Mouse (Mus musculus) testis, adult 2 months (tissue): ENCODE measurements at regions not wholly inside any gene's neighbourhood (a gene's known extent, or its start where the extent isn't known, plus 50 kb on each side); places are given as distances from the start of the nearest gene placed in this dataset.
"Not testable (repeated sequence)": the region's sequence is repeated elsewhere in the genome, so short reads cannot be mapped to it uniquely, and the experiment has no call there.

Experiments used
- H3K27ac ChIP-seq: fragments of 200-500 bp; 2 replicates; pipeline ENCODE4 v1.5.1; 2012; ENCODE audit warnings: low read depth, low read length; ENCODE audit not compliant: control insufficient read depth, insufficient read depth
- H3K27me3 ChIP-seq: fragments of 200-500 bp; 2 replicates; pipeline ENCODE4 v1.6.1; 2012; ENCODE audit warnings: mild to moderate bottlenecking, low read length, moderate library complexity; ENCODE audit not compliant: control insufficient read depth, insufficient read depth
- H3K36me3 ChIP-seq: fragments of 200-500 bp; 2 replicates; pipeline ENCODE4 v1.6.1; 2012; ENCODE audit warnings: mild to moderate bottlenecking, low read length; ENCODE audit not compliant: control insufficient read depth, insufficient read depth
- H3K4me1 ChIP-seq: fragments of 200-500 bp; 2 replicates; pipeline ENCODE4 v1.6.1; 2012; ENCODE audit warnings: low read length; ENCODE audit not compliant: control insufficient read depth, insufficient read depth
- H3K4me3 ChIP-seq: fragments of 200-500 bp; 2 replicates; pipeline ENCODE4 v1.5.1; 2012; ENCODE audit warnings: low read depth, mild to moderate bottlenecking, low read length, moderate library complexity, mixed read lengths; ENCODE audit not compliant: control insufficient read depth
- CTCF ChIP-seq: fragments of 200-500 bp; IDR thresholded peaks from 2 replicates; pipeline ENCODE4 v1.5.1; 2012; ENCODE audit warnings: low read depth, mild to moderate bottlenecking, inconsistent platforms, low read length, moderate library complexity; ENCODE audit not compliant: control insufficient read depth, insufficient read depth, insufficient replicate concordance
- POLR2A ChIP-seq: fragments of 200-500 bp; IDR thresholded peaks from 2 replicates; pipeline ENCODE4 v1.6.1; 2012; ENCODE audit warnings: low read depth, mild to moderate bottlenecking, inconsistent platforms, low read length, moderate library complexity; ENCODE audit not compliant: control insufficient read depth

DNA sequence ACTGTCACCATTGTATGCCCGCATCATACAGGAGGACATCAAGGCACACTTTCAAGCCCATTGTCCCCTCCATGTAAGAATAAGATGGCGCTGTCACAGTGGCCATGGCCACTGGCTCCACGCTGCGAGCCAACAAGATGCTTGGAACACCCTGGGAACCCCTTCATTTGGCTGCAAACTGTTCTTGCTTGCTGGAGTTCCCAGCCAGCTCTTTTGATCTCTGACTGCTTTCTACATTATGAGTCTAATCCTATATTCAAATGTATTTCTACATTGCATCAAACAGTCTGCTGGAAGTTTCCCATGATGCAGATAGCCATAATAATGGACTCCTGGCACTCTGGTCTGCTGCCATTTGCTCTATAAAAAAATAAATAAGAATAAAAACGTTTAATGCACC is 131.6 kb upstream of the Irx2 start:
- Histone ChIP-seq H3K27ac (no peak overlapping the region), H3K4me1 (no peaks in the 10 kb centered on the region; the same call in 1 of the 2 replicates), H3K4me3 (no peak overlapping the region), H3K36me3 (no peaks in the 10 kb centered on the region), H3K27me3 (no peaks in the 10 kb centered on the region)
- TF ChIP-seq CTCF = no peak
- no peak for TF ChIP-seq POLR2A

DNA sequence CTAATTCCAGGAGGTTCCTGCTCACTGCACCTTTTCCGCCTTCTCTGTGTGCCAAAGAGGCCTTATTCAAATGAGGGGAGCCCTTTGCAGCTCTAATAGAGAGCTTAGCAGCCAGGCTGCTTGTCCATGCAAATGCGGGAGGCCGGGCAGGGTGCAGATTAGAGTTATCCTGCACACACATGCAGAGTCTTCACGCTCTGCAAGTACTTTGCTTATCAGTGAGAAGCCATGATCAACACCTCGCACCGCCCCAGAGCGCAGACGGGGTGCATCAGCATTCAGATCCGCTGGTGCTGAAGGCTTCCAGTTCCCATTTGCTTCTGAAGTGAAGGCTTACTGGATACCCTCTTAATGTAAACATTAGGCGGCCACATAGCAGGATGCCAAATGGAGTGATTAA is 131.1 kb upstream of the Irx2 start:
- Histone ChIP-seq H3K27ac (no peak overlapping the region), H3K36me3 (no peaks in the 10 kb centered on the region)
- TF ChIP-seq POLR2A (no peak), CTCF (no peak)

GRCm38 (mm10) chr13:72505954-72506353 is 122.7 kb upstream of the Irx2 start:
- no peaks in the 10 kb centered on the region for H3K4me1 ChIP-seq
- no peak for TF ChIP-seq POLR2A
- TF ChIP-seq CTCF = no peak

More for the DNA sequence above, 131.1 kb upstream of the Irx2 start:
- H3K27me3 ChIP-seq = no peaks in the 10 kb centered on the region
- H3K4me3 ChIP-seq = no peak overlapping the region
- no peaks in the 10 kb centered on the region; the same call in 1 of the 2 replicates for H3K4me1 ChIP-seq

DNA sequence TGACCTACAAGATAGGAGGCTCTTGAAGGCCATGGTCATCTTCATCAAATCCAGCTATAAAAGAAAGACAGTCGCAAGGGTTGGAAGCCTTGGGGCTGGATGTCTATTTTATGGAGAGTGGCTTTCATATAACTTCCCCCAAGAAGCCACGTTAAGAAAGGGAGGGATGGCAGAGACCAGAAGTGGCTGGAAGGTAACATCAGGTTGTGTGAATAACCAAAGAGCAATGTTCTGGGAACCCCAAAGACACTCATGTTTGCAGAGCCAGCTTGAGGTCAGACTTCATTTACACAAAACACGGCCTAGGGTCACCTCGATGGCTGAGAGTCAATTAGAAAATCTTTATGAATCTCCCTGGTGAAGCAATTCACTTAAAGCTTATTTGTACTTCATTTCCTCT is 90.0 kb upstream of the Irx2 start:
- no peak overlapping the region for H3K4me3 ChIP-seq
- H3K36me3 ChIP-seq = no peaks in the 10 kb centered on the region
- H3K4me1 ChIP-seq = no peaks in the 10 kb centered on the region
- TF ChIP-seq POLR2A (no peak), CTCF (no peak)
- H3K27me3 ChIP-seq = no peaks in the 10 kb centered on the region
- no peak overlapping the region for H3K27ac ChIP-seq

More at GRCm38 (mm10) chr13:72505954-72506353, 122.7 kb upstream of the Irx2 start:
- Histone ChIP-seq H3K27ac (no peak overlapping the region), H3K4me3 (no peak overlapping the region), H3K27me3 (no peaks in the 10 kb centered on the region), H3K36me3 (no peaks in the 10 kb centered on the region)

- H3K27me3 ChIP-seq = no peaks in the 10 kb centered on the region
- TF ChIP-seq CTCF (no peak), POLR2A (no peak)
- no peak overlapping the region for H3K4me3 ChIP-seq
- no peaks in the 10 kb centered on the region for H3K36me3 ChIP-seq
- no peak overlapping the region for H3K27ac ChIP-seq
- no peaks in the 10 kb centered on the region for H3K4me1 ChIP-seq
These were observed 86.9 kb upstream of the Irx2 start for GRCm38 (mm10) chr13:72541706-72542105.

DNA sequence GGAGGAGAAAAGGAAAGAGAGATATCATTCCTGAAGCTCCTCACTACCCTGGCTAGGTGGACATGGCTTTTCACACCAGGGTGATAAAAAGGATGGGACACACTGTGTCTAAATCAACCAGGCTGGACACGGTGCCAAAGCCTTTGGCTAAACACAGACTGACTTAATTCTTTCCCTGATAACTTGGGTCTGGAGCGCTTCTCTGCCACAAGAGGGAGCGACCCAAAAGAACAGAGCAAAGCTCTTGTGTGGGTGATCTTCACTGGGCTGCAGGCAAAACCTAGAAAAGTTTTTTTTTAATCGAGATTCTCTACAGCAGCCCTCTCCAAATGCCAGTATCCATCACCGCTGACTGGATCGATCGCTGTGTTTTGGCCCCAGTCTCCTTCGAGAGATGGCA is 70.7 kb upstream of the Irx2 start:
- Histone ChIP-seq H3K36me3 (no peaks in the 10 kb centered on the region), H3K4me1 (no peaks in the 10 kb centered on the region), H3K27me3 (no peaks in the 10 kb centered on the region), H3K27ac (no peak overlapping the region), H3K4me3 (no peak overlapping the region)
- no peak for TF ChIP-seq POLR2A
- no peak for TF ChIP-seq CTCF

GRCm38 (mm10) chr13:72571871-72572270 is 56.7 kb upstream of the Irx2 start:
- H3K4me3 ChIP-seq = no peak overlapping the region
- no peak overlapping the region for H3K27ac ChIP-seq
- H3K36me3 ChIP-seq = no peaks in the 10 kb centered on the region
- no peaks in the 10 kb centered on the region for H3K4me1 ChIP-seq
- H3K27me3 ChIP-seq = no peaks in the 10 kb centered on the region
- TF ChIP-seq CTCF = no peak
- no peak for TF ChIP-seq POLR2A

- Histone ChIP-seq H3K27me3 (no peaks in the 10 kb centered on the region), H3K27ac (no peak overlapping the region), H3K4me1 (no peaks in the 10 kb centered on the region), H3K4me3 (no peak overlapping the region), H3K36me3 (no peaks in the 10 kb centered on the region)
- TF ChIP-seq CTCF (no peak), POLR2A (no peak)
These were observed 55.8 kb upstream of the Irx2 start for GRCm38 (mm10) chr13:72572846-72573245.

DNA sequence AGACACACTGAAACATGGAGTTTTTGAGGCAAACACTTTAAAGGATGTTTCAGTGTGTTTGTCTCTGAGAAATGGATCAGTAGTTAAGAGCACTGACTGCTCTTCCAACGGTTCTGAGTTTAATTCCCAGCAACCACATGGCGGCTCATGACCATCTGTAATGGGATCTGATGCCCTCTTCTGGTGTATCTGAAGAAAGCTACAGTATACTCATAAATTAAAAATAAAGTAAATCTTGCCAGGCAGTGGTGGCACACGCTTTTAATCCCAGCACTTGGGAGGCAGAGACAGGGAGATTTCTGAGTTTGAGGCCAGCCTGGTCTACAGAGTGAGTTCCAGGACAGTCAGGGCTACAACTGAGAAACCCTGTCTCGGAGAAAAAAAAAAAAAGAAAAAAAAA is 54.5 kb upstream of the Irx2 start:
- H3K27ac ChIP-seq, H3K27me3 ChIP-seq: not testable (repeated sequence)

More for the DNA sequence above, 54.5 kb upstream of the Irx2 start:
- H3K4me1 ChIP-seq, H3K4me3 ChIP-seq, H3K36me3 ChIP-seq: not testable (repeated sequence)
